Mouse (Mus musculus) hindbrain, embryonic 11.5 days (tissue): ENCODE results near the gene Glce. TPM values are rescaled to one million over a fixed set of nuclear protein-coding genes. Genes with fewer than 3 reads are reported as not detected.

Experiments used
- ATAC-seq: fragments of 200-750 bp; cut with Nextera tagmentation; 2 replicates; pipeline ENCODE4 v1.8.0; 2017; ENCODE audit warnings: mild to moderate bottlenecking, moderate TSS enrichment, moderate library complexity; ENCODE audit not compliant: low FRiP score
- DNase-seq: peaks from one replicate; pipeline ENCODE4 v3.0.0-alpha.2; 2015; ENCODE audit warnings: low spot score
- H3K27ac ChIP-seq: fragments of 300-500 bp; sonication (generic); 2 replicates; pipeline ENCODE4 v1.5.1; 2014; ENCODE audit warnings: mild to moderate bottlenecking, low read depth, low read length
- H3K27me3 ChIP-seq: fragments of 300-500 bp; sonication (generic); 2 replicates; pipeline ENCODE4 v1.6.1; 2014; ENCODE audit warnings: mild to moderate bottlenecking, low read length, moderate library complexity, mixed read lengths; ENCODE audit not compliant: control insufficient read depth, insufficient read depth
- H3K36me3 ChIP-seq: fragments of 300-500 bp; sonication (generic); 2 replicates; pipeline ENCODE4 v1.6.1; 2014; ENCODE audit warnings: mild to moderate bottlenecking, low read length, moderate library complexity, mixed read lengths; ENCODE audit not compliant: control insufficient read depth, insufficient read depth
- H3K4me1 ChIP-seq: fragments of 300-500 bp; sonication (generic); replicated peaks from 2 replicates; pipeline ENCODE4 v1.6.1; 2014; ENCODE audit warnings: low read length, mixed read lengths; ENCODE audit not compliant: control insufficient read depth, insufficient read depth
- H3K4me2 ChIP-seq: fragments of 300-500 bp; sonication (generic); replicated peaks from 2 replicates; pipeline ENCODE4 v1.6.1; 2014; ENCODE audit warnings: mild to moderate bottlenecking, low read depth, low read length
- H3K4me3 ChIP-seq: fragments of 300-500 bp; sonication (generic); 2 replicates; pipeline ENCODE4 v1.5.1; 2014; ENCODE audit warnings: low read depth, low read length
- H3K9ac ChIP-seq: fragments of 300-500 bp; sonication (generic); 2 replicates; pipeline ENCODE4 v1.6.1; 2014; ENCODE audit warnings: low read depth, low read length
- H3K9me3 ChIP-seq: fragments of 300-500 bp; sonication (generic); 2 replicates; pipeline ENCODE4 v1.6.1; 2016; ENCODE audit warnings: low read length; ENCODE audit not compliant: control insufficient read depth
- WGBS: fragments of 180-500 bp; shearing (Covaris S2); extraction: QIAGEN DNeasy Blood & Tissue Kit; methylation state at CpG from one replicate; pipeline ENCODE4 v1.1.7; 2014; 5-methylcytosine and 5-hydroxymethylcytosine counted together
- polyA plus RNA-seq: library from polyadenylated mRNA; unstranded; fragments of >200 nt; fragmentation: Nextera tagmentation; extraction: Ambion mirVana; gene quantifications from 2 replicates; pipeline ENCODE4 v1.2.1, GENCODE M21; 2014

The Glce gene
- polyA plus RNA-seq, 1 experiment from 2014 or later: 21.3 TPM

GRCm38 (mm10) chr9:62032206-62032605 is 90.2 kb downstream of the Glce start:
- H3K4me1 ChIP-seq: no peaks in the 10 kb centered on the region
- peaks cover 2% of the 10 kb centered on the region; the same call in 1 of the 2 replicates for H3K27me3 ChIP-seq
- no peak overlapping the region for H3K4me3 ChIP-seq
- DNase-seq (no peak), ATAC-seq (no peak)
- no peak overlapping the region for H3K4me2 ChIP-seq
- no peaks in the 10 kb centered on the region for H3K9me3 ChIP-seq
- no peaks in the 10 kb centered on the region for H3K36me3 ChIP-seq
- WGBS: 88% methylated on average over 3 of the region's 3 CpGs
- no peak overlapping the region for H3K9ac ChIP-seq
- H3K27ac ChIP-seq: no peak overlapping the region

- Histone ChIP-seq H3K27me3 (peaks cover 22% of the 10 kb centered on the region), H3K9me3 (no peaks in the 10 kb centered on the region), H3K27ac (no peak overlapping the region), H3K36me3 (no peaks in the 10 kb centered on the region), H3K4me1 (peaks cover 5% of the 10 kb centered on the region), H3K4me3 (no peak overlapping the region), H3K9ac (no peak overlapping the region), H3K4me2 (no peak overlapping the region)
- 51% methylated on average over 3 of the region's 3 CpGs for WGBS
- no peak for ATAC-seq
- DNase-seq: no peak
Measured at GRCm38 (mm10) chr9:62028072-62028471, 94.4 kb downstream of the Glce start.

GRCm38 (mm10) chr9:62026600-62026999 is 95.9 kb downstream of the Glce start, which contains the start of gene Paqr5:
Gene Paqr5, minus strand, starts transcription at chr9:62026856.
- Histone ChIP-seq H3K4me2 (peak within 1 kb of the TSS; percentile 79), H3K4me1 (peaks cover 5% of the 10 kb centered on the region), H3K27me3 (peaks cover 22% of the 10 kb centered on the region), H3K9me3 (no peaks in the 10 kb centered on the region), H3K36me3 (no peaks in the 10 kb centered on the region), H3K27ac (no peak within 1 kb of the TSS), H3K4me3 (peak within 1 kb of the TSS; percentile 34), H3K9ac (peak within 1 kb of the TSS; percentile 40)
- WGBS: 3% methylated on average over 25 of the region's 32 CpGs
- no peak for ATAC-seq
- DNase-seq: peak; percentile 45

GRCm38 (mm10) chr9:62025056-62025455 is 97.4 kb downstream of the Glce start:
- Histone ChIP-seq H3K27me3 (peaks cover 22% of the 10 kb centered on the region), H3K9ac (no peak overlapping the region), H3K36me3 (no peaks in the 10 kb centered on the region), H3K27ac (no peak overlapping the region), H3K9me3 (no peaks in the 10 kb centered on the region), H3K4me3 (no peak overlapping the region), H3K4me1 (peaks cover 5% of the 10 kb centered on the region), H3K4me2 (no peak overlapping the region)
- ATAC-seq: no peak
- WGBS: 40% methylated on average over 5 of the region's 5 CpGs
- no peak for DNase-seq

GRCm38 (mm10) chr9:62023879-62024278 is 98.6 kb downstream of the Glce start:
- Histone ChIP-seq H3K27me3 (peaks cover 22% of the 10 kb centered on the region), H3K9ac (no peak overlapping the region), H3K36me3 (no peaks in the 10 kb centered on the region), H3K9me3 (no peaks in the 10 kb centered on the region), H3K27ac (no peak overlapping the region), H3K4me3 (no peak overlapping the region), H3K4me1 (peaks cover 5% of the 10 kb centered on the region), H3K4me2 (no peak overlapping the region)
- 51% methylated on average over 4 of the region's 4 CpGs for WGBS
- ATAC-seq: no peak
- DNase-seq: no peak

- H3K36me3 ChIP-seq: no peaks in the 10 kb centered on the region
- no peaks in the 10 kb centered on the region for H3K9me3 ChIP-seq
- 88% methylated on average over 6 of the region's 6 CpGs for WGBS
- H3K9ac ChIP-seq: no peak overlapping the region
- DNase-seq: no peak
- H3K4me3 ChIP-seq: no peak overlapping the region
- H3K4me1 ChIP-seq: peaks cover 5% of the 10 kb centered on the region
- H3K27ac ChIP-seq: no peak overlapping the region
- H3K27me3 ChIP-seq: peaks cover 22% of the 10 kb centered on the region
- ATAC-seq: no peak
- no peak overlapping the region for H3K4me2 ChIP-seq
Measured at GRCm38 (mm10) chr9:62022961-62023680, 99.3 kb downstream of the Glce start.

- H3K9ac ChIP-seq: no peak overlapping the region
- DNase-seq: no peak
- H3K27me3 ChIP-seq: peaks cover 16% of the 10 kb centered on the region
- H3K36me3 ChIP-seq: no peaks in the 10 kb centered on the region
- no peak overlapping the region for H3K27ac ChIP-seq
- H3K9me3 ChIP-seq: no peaks in the 10 kb centered on the region
- ATAC-seq: no peak
- H3K4me3 ChIP-seq: no peak overlapping the region
- 62% methylated on average over 7 of the region's 7 CpGs for WGBS
- peaks cover 3% of the 10 kb centered on the region for H3K4me1 ChIP-seq
- no peak overlapping the region for H3K4me2 ChIP-seq
Measured at GRCm38 (mm10) chr9:62021583-62022120, 100.8 kb downstream of the Glce start.

GRCm38 (mm10) chr9:62020259-62020658 is 102.2 kb downstream of the Glce start:
- peaks cover 4% of the 10 kb centered on the region; the same call in 1 of the 2 replicates for H3K27me3 ChIP-seq
- H3K36me3 ChIP-seq: no peaks in the 10 kb centered on the region
- H3K4me3 ChIP-seq: no peak overlapping the region
- ATAC-seq (no peak), DNase-seq (no peak)
- no peaks in the 10 kb centered on the region for H3K4me1 ChIP-seq
- no peak overlapping the region for H3K9ac ChIP-seq
- WGBS: 90% methylated on average over 7 of the region's 7 CpGs
- no peak overlapping the region for H3K4me2 ChIP-seq
- no peak overlapping the region for H3K27ac ChIP-seq
- H3K9me3 ChIP-seq: no peaks in the 10 kb centered on the region
